Mouse (Mus musculus): ENCODE measurements at regions not wholly inside any gene's neighbourhood (a gene's known extent, or its start where the extent isn't known, plus 50 kb on each side); places are given as distances from the start of the nearest gene placed in this dataset.

DNA sequence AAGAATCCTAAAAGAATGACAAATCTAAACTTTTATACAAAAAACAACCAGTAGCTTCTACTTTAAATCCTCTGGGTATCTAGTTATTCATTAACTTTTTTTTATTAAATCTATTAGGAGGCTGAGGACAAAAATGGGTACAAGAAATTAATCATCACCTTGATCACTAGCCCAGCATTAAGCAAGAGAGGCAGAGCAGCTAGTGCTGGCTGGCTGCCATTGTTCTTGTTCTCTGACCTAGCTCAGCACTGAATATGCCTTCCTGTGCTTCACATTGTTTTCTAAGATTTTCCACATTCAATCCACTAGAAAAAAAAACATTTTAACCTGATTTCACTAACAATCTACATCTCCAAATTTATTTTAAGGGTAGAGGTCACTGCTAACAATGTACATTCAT is 325.6 kb upstream of the Arhgap42 start:
- Histone ChIP-seq H3K36me3 (replicated peaks; ENCODE audit: control insufficient read depth, insufficient read depth, low read depth) (no peaks in the 10 kb centered on the region), H3K4me3 (ENCODE audit: insufficient read depth in 1 of 2, low read depth in 2 of 2, low read length in 2 of 2) (no peak overlapping the region), H3K27me3 (ENCODE audit: control insufficient read depth, insufficient read depth, low read length) (no peaks in the 10 kb centered on the region), H3K4me2 (ENCODE audit: low read depth) (no peak overlapping the region), H3K9me3 (ENCODE audit: control insufficient read depth, low read length) (no peaks in the 10 kb centered on the region), H3K4me1 (replicated peaks; ENCODE audit: control insufficient read depth in 2 of 2, insufficient read depth in 2 of 2, low read length in 1 of 2) (no peaks in the 10 kb centered on the region), H3K9ac (replicated peaks) (no peak overlapping the region), H3K27ac (no peak overlapping the region)
- ATAC-seq (ENCODE audit: insufficient read depth), result no peak
- no peak for TF ChIP-seq EP300 (IDR thresholded peaks at IDR 0.05; ENCODE audit: low read depth)
- no peak for TF ChIP-seq CTCF (IDR thresholded peaks at IDR 0.05; ENCODE audit: low read depth)
- DNase-seq (ENCODE audit: low read depth in 3 of 3, low spot score in 3 of 3), result no peak

DNA sequence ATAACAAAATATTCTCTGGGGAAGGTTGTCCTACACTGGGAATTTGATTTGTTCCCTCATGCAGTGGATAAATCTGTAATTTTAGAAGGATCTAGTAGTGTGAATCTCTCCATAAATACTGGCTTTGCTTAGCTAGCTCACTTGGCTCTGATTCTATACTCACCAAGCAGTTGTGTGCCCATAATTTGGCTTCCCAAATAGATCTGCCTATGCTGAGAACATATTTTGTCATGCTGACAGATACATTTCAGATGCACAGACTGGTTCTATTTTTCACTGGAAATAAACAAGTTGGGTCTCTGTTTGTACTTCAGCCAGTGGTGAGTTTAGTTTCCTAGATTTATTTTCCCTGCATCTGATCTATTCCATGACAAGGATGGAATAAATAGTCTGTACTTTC is 309.8 kb upstream of the Arhgap42 start:
- H3K36me3 ChIP-seq (replicated peaks; ENCODE audit: control insufficient read depth, insufficient read depth, low read depth), result no peaks in the 10 kb centered on the region
- no peaks in the 10 kb centered on the region for H3K27me3 ChIP-seq (ENCODE audit: control insufficient read depth, insufficient read depth, low read length)
- no peaks in the 10 kb centered on the region for H3K4me1 ChIP-seq (replicated peaks; ENCODE audit: control insufficient read depth in 2 of 2, insufficient read depth in 2 of 2, low read length in 1 of 2)
- no peak overlapping the region for H3K9ac ChIP-seq (replicated peaks)
- no peak overlapping the region for H3K27ac ChIP-seq
- no peak for ATAC-seq (ENCODE audit: insufficient read depth)
- TF ChIP-seq EP300 (IDR thresholded peaks at IDR 0.05; ENCODE audit: low read depth), result no peak
- no peak for TF ChIP-seq CTCF (IDR thresholded peaks at IDR 0.05; ENCODE audit: low read depth)
- no peak overlapping the region for H3K4me3 ChIP-seq (ENCODE audit: insufficient read depth in 1 of 2, low read depth in 2 of 2, low read length in 2 of 2)
- H3K9me3 ChIP-seq (ENCODE audit: control insufficient read depth, low read length), result no peaks in the 10 kb centered on the region
- H3K4me2 ChIP-seq (ENCODE audit: low read depth), result no peak overlapping the region
- DNase-seq (ENCODE audit: low read depth in 3 of 3, low spot score in 3 of 3), result no peak

GRCm38 (mm10) chr9:9547570-9547969 is 308.7 kb upstream of the Arhgap42 start:
- DNase-seq (ENCODE audit: low read depth in 3 of 3, low spot score in 3 of 3) (no peak), ATAC-seq (ENCODE audit: insufficient read depth) (no peak)
- Histone ChIP-seq H3K4me2 (ENCODE audit: low read depth) (no peak overlapping the region), H3K27ac (no peak overlapping the region), H3K4me1 (replicated peaks; ENCODE audit: control insufficient read depth in 2 of 2, insufficient read depth in 2 of 2, low read length in 1 of 2) (no peaks in the 10 kb centered on the region), H3K36me3 (replicated peaks; ENCODE audit: control insufficient read depth, insufficient read depth, low read depth) (no peaks in the 10 kb centered on the region), H3K9ac (replicated peaks) (no peak overlapping the region), H3K27me3 (ENCODE audit: control insufficient read depth, insufficient read depth, low read length) (no peaks in the 10 kb centered on the region), H3K4me3 (ENCODE audit: insufficient read depth in 1 of 2, low read depth in 2 of 2, low read length in 2 of 2) (no peak overlapping the region), H3K9me3 (ENCODE audit: control insufficient read depth, low read length) (no peaks in the 10 kb centered on the region)
- TF ChIP-seq EP300 (IDR thresholded peaks at IDR 0.05; ENCODE audit: low read depth) (no peak), CTCF (IDR thresholded peaks at IDR 0.05; ENCODE audit: low read depth) (no peak)
- 56% methylated on average over 3 of the region's 3 CpGs for WGBS (ENCODE audit: insufficient replicate concordance)

GRCm38 (mm10) chr9:9547121-9547520 is 308.2 kb upstream of the Arhgap42 start:
- Histone ChIP-seq H3K36me3 (replicated peaks; ENCODE audit: control insufficient read depth, insufficient read depth, low read depth) (no peaks in the 10 kb centered on the region), H3K4me3 (ENCODE audit: insufficient read depth in 1 of 2, low read depth in 2 of 2, low read length in 2 of 2) (no peak overlapping the region), H3K9ac (replicated peaks) (no peak overlapping the region), H3K4me1 (replicated peaks; ENCODE audit: control insufficient read depth in 2 of 2, insufficient read depth in 2 of 2, low read length in 1 of 2) (no peaks in the 10 kb centered on the region), H3K27me3 (ENCODE audit: control insufficient read depth, insufficient read depth, low read length) (no peaks in the 10 kb centered on the region), H3K4me2 (ENCODE audit: low read depth) (no peak overlapping the region), H3K9me3 (ENCODE audit: control insufficient read depth, low read length) (no peaks in the 10 kb centered on the region), H3K27ac (no peak overlapping the region)
- no peak for ATAC-seq (ENCODE audit: insufficient read depth)
- TF ChIP-seq EP300 (IDR thresholded peaks at IDR 0.05; ENCODE audit: low read depth), result no peak
- TF ChIP-seq CTCF (IDR thresholded peaks at IDR 0.05; ENCODE audit: low read depth), result no peak
- DNase-seq (ENCODE audit: low read depth in 3 of 3, low spot score in 3 of 3), result no peak
- WGBS (ENCODE audit: insufficient replicate concordance), result 65% methylated on average over 2 of the region's 2 CpGs

GRCm38 (mm10) chr9:9500345-9500744 is 261.4 kb upstream of the Arhgap42 start:
- H3K9me3 ChIP-seq (ENCODE audit: control insufficient read depth, low read length), result no peaks in the 10 kb centered on the region
- no peak overlapping the region for H3K4me2 ChIP-seq (ENCODE audit: low read depth)
- TF ChIP-seq EP300 (IDR thresholded peaks at IDR 0.05; ENCODE audit: low read depth), result no peak
- no peak for TF ChIP-seq CTCF (IDR thresholded peaks at IDR 0.05; ENCODE audit: low read depth)
- no peak overlapping the region for H3K9ac ChIP-seq (replicated peaks)
- no peak for ATAC-seq (ENCODE audit: insufficient read depth)
- DNase-seq (ENCODE audit: low read depth in 3 of 3, low spot score in 3 of 3), result no peak
- H3K27me3 ChIP-seq (ENCODE audit: control insufficient read depth, insufficient read depth, low read length), result no peaks in the 10 kb centered on the region
- H3K27ac ChIP-seq, result no peak overlapping the region
- H3K36me3 ChIP-seq (replicated peaks; ENCODE audit: control insufficient read depth, insufficient read depth, low read depth), result no peaks in the 10 kb centered on the region
- H3K4me3 ChIP-seq (ENCODE audit: insufficient read depth in 1 of 2, low read depth in 2 of 2, low read length in 2 of 2), result no peak overlapping the region
- no peaks in the 10 kb centered on the region for H3K4me1 ChIP-seq (replicated peaks; ENCODE audit: control insufficient read depth in 2 of 2, insufficient read depth in 2 of 2, low read length in 1 of 2)
- 50% methylated on average over 2 of the region's 2 CpGs for WGBS (ENCODE audit: insufficient replicate concordance)

Measured in liver, embryonic 14.5 days (tissue).